In genomic region chr6:72097181-72097995, GRCm38 (mm10) we compare ENCODE assay signal across 8 mouse cellular contexts. TPM values are rescaled to one million over a fixed set of nuclear protein-coding genes. Genes with fewer than 3 reads are reported as not detected.
DNase-seq lines count a peak whose midpoint lies in the region; ATAC-seq lines count a peak whose summit lies in the region.

Gene St3gal5, plus strand, starts transcription at chr6:72097592.

- H3K36me3 ChIP-seq in hindbrain, embryonic 11.5 days (ENCODE audit: control insufficient read depth, insufficient read depth, low read length): no peaks in the 10 kb centered on the region

- 0 out of 2 replicates have a peak, but pooled peaks cover 6% of the 10 kb centered on the region for H3K4me1 ChIP-seq in hindbrain, embryonic 11.5 days (replicated peaks; ENCODE audit: control insufficient read depth, insufficient read depth, low read length)

- ATAC-seq in hindbrain, embryonic 11.5 days (ENCODE audit: low FRiP score): peak; percentile 98

- H3K9me3 ChIP-seq in hindbrain, embryonic 11.5 days (ENCODE audit: control insufficient read depth, low read length): no peaks in the 10 kb centered on the region

- H3K9ac ChIP-seq in hindbrain, embryonic 11.5 days (ENCODE audit: low read depth, low read length): peak within 1 kb of the TSS; percentile 89

- DNase-seq in Muller cell, postnatal 12 days (ENCODE audit: inconsistent ontology term): peak; percentile 97
- DNase-seq in cerebellum, adult 9-10 months: peak; percentile 96
- peak; percentile 84 to 91 for DNase-seq in frontal cortex, adult 2 months (ENCODE audit: extremely low spot score in 1 of 2, low spot score in 1 of 2)
- peak; percentile 91 for DNase-seq in hindbrain, embryonic 11.5 days (ENCODE audit: low spot score)
- DNase-seq in layer of hippocampus, postnatal 14 days (ENCODE audit: low spot score in 2 of 2): peak; percentile 85 to 91
- peak; percentile 96 for DNase-seq in lung, postnatal 10 days
- peak; percentile 76 for DNase-seq in ovary, postnatal 14 days (ENCODE audit: low spot score)
- DNase-seq in thymus, postnatal 10 days (ENCODE audit: low spot score in 2 of 2): peak; percentile 83 to 88

- no peaks in the 10 kb centered on the region for H3K27me3 ChIP-seq in hindbrain, embryonic 11.5 days (ENCODE audit: control insufficient read depth, insufficient read depth, low read length)

- H3K4me2 ChIP-seq in hindbrain, embryonic 11.5 days (replicated peaks; ENCODE audit: low read depth, low read length): peak within 1 kb of the TSS; percentile 97

- H3K27ac ChIP-seq in hindbrain, embryonic 11.5 days (ENCODE audit: low read depth, low read length): peak within 1 kb of the TSS; percentile 84

- H3K4me3 ChIP-seq in hindbrain, embryonic 11.5 days (ENCODE audit: low read depth, low read length): peak within 1 kb of the TSS; percentile 72

- WGBS in hindbrain, embryonic 11.5 days: under 1% methylated on average over 71 of the region's 81 CpGs

RNA-seq across cellular contexts. Expression of gene St3gal5, which starts in this region (rescaled TPM):
- polyA plus RNA-seq in frontal cortex, adult 2 months (2012; rRNA removed): 120 and 124 TPM in 2 replicates
- polyA plus RNA-seq in hindbrain, embryonic 11.5 days (2014; fragmentation: Nextera tagmentation; extraction: Ambion mirVana): 44.0 and 50.4 TPM in 2 replicates
- 10 to 100 TPM; 87.4 to 95.9 TPM for total RNA-seq in layer of hippocampus, postnatal 14 days (2021)

Comparison
In these comparisons a context has a peak if more than half of its experiments do, and no peak if none do; other contexts are left out.
1. Peak in every context shown above with its lines: DNase-seq, ATAC-seq, H3K4me3 ChIP-seq and H3K27ac ChIP-seq.